Mouse (Mus musculus) brain, embryonic 18.5 days (tissue): Measurements from ENCODE around the gene Arhgap11a.

Experiments
- DNase-seq: peaks from one replicate; pipeline ENCODE4 v3.0.0-alpha.2; 2012; ENCODE audit warnings: low read depth, low spot score

Gene Arhgap11a

GRCm38 (mm10) chr2:113817681-113818606 lies 30.5 kb downstream of the Arhgap11a start:
- no peak for DNase-seq

- no peak for DNase-seq
Measured at GRCm38 (mm10) chr2:113807640-113808039, 40.8 kb downstream of the Arhgap11a start.

- no peak for DNase-seq
Measured at GRCm38 (mm10) chr2:113806851-113807577, 41.4 kb downstream of the Arhgap11a start.

- DNase-seq, result no peak
Measured at GRCm38 (mm10) chr2:113805765-113806164, 42.7 kb downstream of the Arhgap11a start.

GRCm38 (mm10) chr2:113803753-113804152 lies 44.7 kb downstream of the Arhgap11a start:
- DNase-seq, result no peak

GRCm38 (mm10) chr2:113800846-113801245 lies 47.6 kb downstream of the Arhgap11a start:
- no peak for DNase-seq

GRCm38 (mm10) chr2:113798605-113799004 lies 49.9 kb downstream of the Arhgap11a start:
- no peak for DNase-seq

GRCm38 (mm10) chr2:113795186-113795585 lies 53.3 kb downstream of the Arhgap11a start:
- DNase-seq, result no peak

GRCm38 (mm10) chr2:113793521-113793920 lies 54.9 kb downstream of the Arhgap11a start:
- no peak for DNase-seq

- no peak for DNase-seq
Measured at GRCm38 (mm10) chr2:113788821-113789387, 59.6 kb downstream of the Arhgap11a start.

GRCm38 (mm10) chr2:113787882-113788281 lies 60.6 kb downstream of the Arhgap11a start:
- DNase-seq, result no peak

GRCm38 (mm10) chr2:113784851-113785250 lies 63.6 kb downstream of the Arhgap11a start:
- DNase-seq, result no peak

- no peak for DNase-seq
Measured at GRCm38 (mm10) chr2:113781521-113781920, 66.9 kb downstream of the Arhgap11a start.
